Mouse (Mus musculus) kidney, postnatal 36 days (tissue): ENCODE measurements at regions not wholly inside any gene's neighbourhood (a gene's known extent, or its start where the extent isn't known, plus 50 kb on each side); places are given as distances from the start of the nearest gene placed in this dataset.

ENCODE experiments used
- DNase-seq, 2 experiments: peaks; one replicate each; pipeline ENCODE4 v3.0.0; 2021 to 2022; ENCODE audit warnings: mixed read lengths in 2 of 2

- no peak for DNase-seq
Measured at GRCm38 (mm10) chr11:20929426-20929825, 98.6 kb upstream of the Lgalsl start.

GRCm38 (mm10) chr11:20930045-20930444 lies 99.2 kb upstream of the Lgalsl start:
- DNase-seq, result peak in 1 of 2 experiments; percentile 10

GRCm38 (mm10) chr11:20930573-20930972 lies 99.7 kb upstream of the Lgalsl start:
- DNase-seq, result no peak

GRCm38 (mm10) chr11:20934191-20935062 lies 103.6 kb upstream of the Lgalsl start:
- DNase-seq, result peak; percentile 71 to 72

- no peak for DNase-seq
Measured at GRCm38 (mm10) chr11:20935063-20935370, 104.2 kb upstream of the Lgalsl start.

- no peak for DNase-seq
Measured at GRCm38 (mm10) chr11:20935910-20936309, 105.1 kb upstream of the Lgalsl start.

- no peak for DNase-seq
Measured at GRCm38 (mm10) chr11:20936996-20937395, 106.1 kb upstream of the Lgalsl start.

- DNase-seq, result no peak
Measured at GRCm38 (mm10) chr11:20937942-20938341, 107.1 kb upstream of the Lgalsl start.

GRCm38 (mm10) chr11:20939644-20940043 lies 108.8 kb upstream of the Lgalsl start:
- DNase-seq, result no peak

- peak in 1 of 2 experiments; percentile 38 for DNase-seq
Measured at GRCm38 (mm10) chr11:20941546-20941945, 110.7 kb upstream of the Lgalsl start.

- DNase-seq, result peak; percentile 23 to 43
Measured at GRCm38 (mm10) chr11:20955561-20955960, 124.7 kb upstream of the Lgalsl start.

GRCm38 (mm10) chr11:20957766-20958165 lies 126.9 kb upstream of the Lgalsl start:
- no peak for DNase-seq

GRCm38 (mm10) chr11:20958233-20958632 lies 127.4 kb upstream of the Lgalsl start:
- DNase-seq, result peak; percentile 28 to 46

GRCm38 (mm10) chr11:20960066-20960465 lies 129.2 kb upstream of the Lgalsl start:
- DNase-seq, result no peak

- DNase-seq, result no peak
Measured at GRCm38 (mm10) chr11:20960750-20961149, 129.9 kb upstream of the Lgalsl start.

GRCm38 (mm10) chr11:20961626-20962025 lies 129.5 kb upstream of the Peli1 start:
- DNase-seq, result no peak

GRCm38 (mm10) chr11:20965575-20966239 lies 125.4 kb upstream of the Peli1 start:
- no peak for DNase-seq

GRCm38 (mm10) chr11:20967321-20967984 lies 123.6 kb upstream of the Peli1 start:
- no peak for DNase-seq

GRCm38 (mm10) chr11:20968341-20968740 lies 122.8 kb upstream of the Peli1 start:
- peak in 1 of 2 experiments; percentile 38 for DNase-seq

GRCm38 (mm10) chr11:20973141-20973540 lies 118.0 kb upstream of the Peli1 start:
- no peak for DNase-seq

- DNase-seq, result no peak
Measured at GRCm38 (mm10) chr11:20981588-20981987, 109.5 kb upstream of the Peli1 start.

GRCm38 (mm10) chr11:20982010-20982409 lies 109.1 kb upstream of the Peli1 start:
- DNase-seq, result no peak

- no peak for DNase-seq
Measured at GRCm38 (mm10) chr11:20982500-20982899, 108.6 kb upstream of the Peli1 start.
